ENCODE assay signal across 14 mouse cellular contexts in the genomic region with DNA sequence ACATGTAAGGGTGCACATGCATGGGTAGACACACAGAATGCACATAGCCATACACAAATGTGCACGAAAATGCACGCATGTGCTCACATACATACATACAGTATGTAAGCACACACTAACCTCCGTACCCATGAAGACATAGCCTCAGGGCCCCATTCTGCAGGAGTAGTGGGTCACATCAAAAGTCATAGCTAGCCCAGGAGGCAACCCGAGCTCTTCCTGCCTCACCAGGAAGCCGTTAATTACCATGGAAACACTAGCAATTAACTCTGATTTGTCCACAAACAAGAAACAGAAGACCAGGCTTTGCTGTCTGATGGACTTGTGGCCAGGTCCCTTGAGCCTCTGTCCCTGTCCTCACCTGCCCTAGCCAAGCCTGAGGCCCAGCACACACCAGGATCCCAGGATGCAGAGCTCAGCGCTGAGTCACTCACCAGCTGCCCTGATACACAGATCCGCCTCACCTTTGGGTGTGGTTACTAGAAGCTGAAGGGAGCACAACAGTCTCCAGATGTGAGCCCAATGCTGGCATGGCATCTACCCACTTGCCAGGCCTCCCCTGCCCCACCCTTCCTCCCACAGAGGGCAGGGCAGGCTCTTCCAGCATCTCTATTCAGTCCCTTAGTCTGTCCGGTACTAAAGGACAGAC.
DNase-seq lines count a peak whose midpoint lies in the region; ATAC-seq and TF ChIP-seq lines count a peak whose summit lies in the region.
"Had no signal": no experiment of that assay in that cellular context is flagged by ENCODE, and none has a peak within 500 bp of the region (broad histone marks: within the 10 kb centered on the region; RNA-seq: fewer than 3 reads in every experiment).

No protein-coding gene starts in this region.

- H3K4me2 ChIP-seq in hindbrain, embryonic 16.5 days (ENCODE audit: low read length), result no peak overlapping the region
- no peak overlapping the region for H3K4me2 ChIP-seq in limb, embryonic 11.5 days (ENCODE audit: low read depth, severe bottlenecking)
- H3K4me2 ChIP-seq in stomach, postnatal 0 days (replicated peaks; ENCODE audit: low read depth), result no peak overlapping the region
- H3K4me2 ChIP-seq: midbrain, embryonic 11.5 days; neural tube, embryonic 12.5 days had no signal

- TF ChIP-seq EP300 in stomach, postnatal 0 days (optimal IDR thresholded peaks at IDR 0.05), result no peak

- H3K27ac ChIP-seq in hindbrain, embryonic 16.5 days (ENCODE audit: low read depth, low read length), result no peak overlapping the region
- no peak overlapping the region for H3K27ac ChIP-seq in hindbrain, embryonic 10.5 days
- H3K27ac ChIP-seq in embryonic facial prominence, embryonic 10.5 days (replicated peaks), result peak overlapping the region; percentile 40; the same call in 1 of the 2 replicates
- H3K27ac ChIP-seq in limb, embryonic 11.5 days (replicated peaks; ENCODE audit: low read depth, low read length), result no peak overlapping the region
- H3K27ac ChIP-seq in stomach, postnatal 0 days (replicated peaks), result no peak overlapping the region
- H3K27ac ChIP-seq: neural tube, embryonic 12.5 days had no signal

- no peaks in the 10 kb centered on the region for H3K36me3 ChIP-seq in hindbrain, embryonic 16.5 days (ENCODE audit: control insufficient read depth, insufficient read depth, low read length)
- no peaks in the 10 kb centered on the region for H3K36me3 ChIP-seq in hindbrain, embryonic 10.5 days
- no peaks in the 10 kb centered on the region for H3K36me3 ChIP-seq in embryonic facial prominence, embryonic 10.5 days (replicated peaks)
- H3K36me3 ChIP-seq in limb, embryonic 11.5 days (ENCODE audit: control insufficient read depth, insufficient read depth, low read length), result no peaks in the 10 kb centered on the region
- H3K36me3 ChIP-seq in stomach, postnatal 0 days (ENCODE audit: control insufficient read depth, insufficient read depth, low read length), result no peaks in the 10 kb centered on the region
- H3K36me3 ChIP-seq: neural tube, embryonic 12.5 days had no signal

- H3K9ac ChIP-seq in hindbrain, embryonic 16.5 days (ENCODE audit: low read depth, low read length), result no peak overlapping the region
- no peak overlapping the region for H3K9ac ChIP-seq in limb, embryonic 11.5 days (ENCODE audit: low read length)
- H3K9ac ChIP-seq in stomach, postnatal 0 days (ENCODE audit: low read length), result no peak overlapping the region
- H3K9ac ChIP-seq: neural tube, embryonic 12.5 days had no signal

- 69% methylated on average over 8 of the region's 8 CpGs for WGBS in hindbrain, embryonic 16.5 days
- WGBS in hindbrain, embryonic 10.5 days, result 66% methylated on average over 8 of the region's 8 CpGs
- 46% methylated on average over 8 of the region's 8 CpGs for WGBS in embryonic facial prominence, embryonic 10.5 days
- WGBS in limb, embryonic 11.5 days, result 34% methylated on average over 8 of the region's 8 CpGs
- WGBS in stomach, postnatal 0 days, result 54% methylated on average over 8 of the region's 8 CpGs

- H3K27me3 ChIP-seq in hindbrain, embryonic 16.5 days (replicated peaks; ENCODE audit: control insufficient read depth, insufficient read depth, low read length), result no peaks in the 10 kb centered on the region
- no peaks in the 10 kb centered on the region for H3K27me3 ChIP-seq in hindbrain, embryonic 10.5 days (ENCODE audit: insufficient read depth, poor library complexity, severe bottlenecking)
- H3K27me3 ChIP-seq in embryonic facial prominence, embryonic 10.5 days (replicated peaks; ENCODE audit: low read depth, poor library complexity, severe bottlenecking), result no peaks in the 10 kb centered on the region
- H3K27me3 ChIP-seq in limb, embryonic 11.5 days (ENCODE audit: control insufficient read depth, insufficient read depth, low read length), result no peaks in the 10 kb centered on the region
- H3K27me3 ChIP-seq in stomach, postnatal 0 days (ENCODE audit: control insufficient read depth, insufficient read depth, low read length), result no peaks in the 10 kb centered on the region
- H3K27me3 ChIP-seq: neural tube, embryonic 12.5 days had no signal

- TF ChIP-seq CTCF in stomach, postnatal 0 days (IDR thresholded peaks at IDR 0.05; ENCODE audit: low read depth), result no peak

- no peak overlapping the region for H3K4me3 ChIP-seq in hindbrain, embryonic 16.5 days (ENCODE audit: low read length)
- H3K4me3 ChIP-seq in hindbrain, embryonic 10.5 days, result no peak overlapping the region
- no peak overlapping the region for H3K4me3 ChIP-seq in embryonic facial prominence, embryonic 10.5 days
- no peak overlapping the region for H3K4me3 ChIP-seq in limb, embryonic 11.5 days (ENCODE audit: low read depth, low read length)
- no peak overlapping the region for H3K4me3 ChIP-seq in stomach, postnatal 0 days (ENCODE audit: low read depth, low read length)
- H3K4me3 ChIP-seq: erythroblast, embryonic 14.5 days; neural tube, embryonic 12.5 days had no signal

- H3K9me3 ChIP-seq in hindbrain, embryonic 16.5 days (ENCODE audit: control insufficient read depth, low read length), result no peaks in the 10 kb centered on the region
- H3K9me3 ChIP-seq in hindbrain, embryonic 10.5 days, result no peaks in the 10 kb centered on the region
- H3K9me3 ChIP-seq in embryonic facial prominence, embryonic 10.5 days, result no peaks in the 10 kb centered on the region
- H3K9me3 ChIP-seq in limb, embryonic 11.5 days (ENCODE audit: control insufficient read depth, low read length), result no peaks in the 10 kb centered on the region
- H3K9me3 ChIP-seq in stomach, postnatal 0 days (ENCODE audit: control insufficient read depth, low read length), result no peaks in the 10 kb centered on the region
- H3K9me3 ChIP-seq: neural tube, embryonic 12.5 days had no signal

- peaks cover 9% of the 10 kb centered on the region; the same call in 1 of the 2 replicates for H3K4me1 ChIP-seq in hindbrain, embryonic 16.5 days (ENCODE audit: control insufficient read depth, insufficient read depth, low read depth, low read length)
- H3K4me1 ChIP-seq in hindbrain, embryonic 10.5 days (replicated peaks), result peaks cover 50% of the 10 kb centered on the region
- H3K4me1 ChIP-seq in embryonic facial prominence, embryonic 10.5 days, result peaks cover 69% of the 10 kb centered on the region
- peaks cover 22% of the 10 kb centered on the region for H3K4me1 ChIP-seq in limb, embryonic 11.5 days (ENCODE audit: control insufficient read depth, insufficient read depth, low read length)
- H3K4me1 ChIP-seq in stomach, postnatal 0 days (replicated peaks; ENCODE audit: control insufficient read depth, insufficient read depth), result peaks cover 3% of the 10 kb centered on the region; the same call in 1 of the 2 replicates

- ATAC-seq in hindbrain, embryonic 16.5 days, result peak; percentile 19; the same call in 1 of the 2 replicates
- ATAC-seq in limb, embryonic 11.5 days (ENCODE audit: insufficient number of reproducible peaks, low FRiP score, low TSS enrichment, low read depth), result no peak
- peak; percentile 88 for ATAC-seq in stomach, postnatal 0 days (ENCODE audit: low FRiP score, low TSS enrichment)

- no peak for DNase-seq in hindbrain, embryonic 10.5 days (ENCODE audit: low spot score)
- peak; percentile 52 for DNase-seq in embryonic facial prominence, embryonic 10.5 days (ENCODE audit: low spot score)
- peak; percentile 45 for DNase-seq in limb, embryonic 11.5 days (ENCODE audit: low spot score)
- peak; percentile 63 for DNase-seq in stomach, postnatal 0 days (ENCODE audit: low spot score)
- DNase-seq in adrenal gland, adult 2 months, result no peak
- no peak for DNase-seq in layer of hippocampus, adult 8-10 months (ENCODE audit: low spot score in 2 of 2)
- no peak for DNase-seq in layer of hippocampus, adult 9-11 months
- DNase-seq: gastrocnemius, postnatal 10 days; lung, adult 18-20 months; right cerebral cortex, postnatal 25 days had no signal

Comparison
In these comparisons a context has a peak if more than half of its experiments do, and no peak if none do; other contexts are left out.
1. DNase-seq: peak in embryonic facial prominence, embryonic 10.5 days (single experiment), limb, embryonic 11.5 days (single experiment) and stomach, postnatal 0 days (single experiment); none in hindbrain, embryonic 10.5 days (single experiment), adrenal gland, adult 2 months (single experiment), layer of hippocampus, adult 8-10 months (0 of 2) and layer of hippocampus, adult 9-11 months (single experiment).